Mouse (Mus musculus) cerebellum, adult 8-10 months (tissue): ENCODE measurements around the gene Rcsd1.

ENCODE experiments used
- DNase-seq: peaks from one replicate; pipeline ENCODE4 v3.0.0; 2022

Gene Rcsd1

GRCm38 (mm10) chr1:165616652-165617051 lies 92.9 kb downstream of the Rcsd1 start:
- no peak for DNase-seq

GRCm38 (mm10) chr1:165614793-165615192 lies 94.8 kb downstream of the Rcsd1 start:
- DNase-seq: no peak

- DNase-seq: no peak
Measured at GRCm38 (mm10) chr1:165613926-165614325, 95.6 kb downstream of the Rcsd1 start.

GRCm38 (mm10) chr1:165612714-165613113 lies 96.8 kb downstream of the Rcsd1 start:
- no peak for DNase-seq

GRCm38 (mm10) chr1:165610321-165610999 lies 99.1 kb downstream of the Rcsd1 start:
- DNase-seq: no peak

- DNase-seq: no peak
Measured at GRCm38 (mm10) chr1:165609495-165610320, 99.8 kb downstream of the Rcsd1 start.

- no peak for DNase-seq
Measured at GRCm38 (mm10) chr1:165608904-165609303, 100.7 kb downstream of the Rcsd1 start.

- DNase-seq: no peak
Measured at GRCm38 (mm10) chr1:165605774-165606173, 103.8 kb downstream of the Rcsd1 start.

GRCm38 (mm10) chr1:165605108-165605507 lies 104.4 kb downstream of the Rcsd1 start:
- DNase-seq: no peak

- DNase-seq: no peak
Measured at GRCm38 (mm10) chr1:165604203-165604602, 105.4 kb downstream of the Rcsd1 start.

- no peak for DNase-seq
Measured at GRCm38 (mm10) chr1:165603218-165603617, 106.3 kb downstream of the Rcsd1 start.

GRCm38 (mm10) chr1:165601775-165602280 lies 107.7 kb downstream of the Rcsd1 start:
- no peak for DNase-seq
